Mouse (Mus musculus): ENCODE results near the gene 4933424G06Rik. TPM values are rescaled to one million over a fixed set of nuclear protein-coding genes. Genes with fewer than 3 reads are reported as not detected.
A peak's percentile ranks its signal among the peaks of the same experiment; 100 is the strongest.

Gene 4933424G06Rik
- polyA plus RNA-seq, 1 experiment from 2014 or later, result 0.66 TPM

- no peak overlapping the region for H3K4me2 ChIP-seq
Measured at GRCm38 (mm10) chr1:36718786-36719185, 8.8 kb downstream of the 4933424G06Rik start.

GRCm38 (mm10) chr1:36723146-36724056 is 13.5 kb downstream of the 4933424G06Rik start:
- Histone ChIP-seq H3K4me2 (no peak overlapping the region), H3K36me3 (no peaks in the 10 kb centered on the region), H3K27ac (replicated peaks) (peak overlapping the region; percentile 62; the same call in 1 of the 2 replicates), H3K9ac (no peak overlapping the region), H3K4me3 (no peak overlapping the region), H3K9me3 (no peaks in the 10 kb centered on the region), H3K27me3 (no peaks in the 10 kb centered on the region), H3K4me1 (replicated peaks) (peaks cover 19% of the 10 kb centered on the region)
- peak; percentile 74 for ATAC-seq (ENCODE audit: low read depth)
- WGBS, result 57% methylated on average over 16 of the region's 16 CpGs

More at GRCm38 (mm10) chr1:36718786-36719185, 8.8 kb downstream of the 4933424G06Rik start:
- no peaks in the 10 kb centered on the region for H3K36me3 ChIP-seq
- no peaks in the 10 kb centered on the region for H3K9me3 ChIP-seq
- no peak overlapping the region for H3K27ac ChIP-seq (replicated peaks)
- H3K9ac ChIP-seq, result no peak overlapping the region
- H3K4me3 ChIP-seq, result no peak overlapping the region
- no peak for ATAC-seq (ENCODE audit: low read depth)
- H3K4me1 ChIP-seq (replicated peaks), result peaks cover 10% of the 10 kb centered on the region
- WGBS, result 96% methylated on average over 1 of the region's 1 CpGs
- H3K27me3 ChIP-seq, result no peaks in the 10 kb centered on the region

- Histone ChIP-seq H3K4me2 (no peak overlapping the region), H3K4me3 (no peak overlapping the region), H3K9ac (0 out of 2 replicates have a peak overlapping the region, but pooled peaks have one; percentile 26), H3K27me3 (no peaks in the 10 kb centered on the region), H3K4me1 (replicated peaks) (peaks cover 19% of the 10 kb centered on the region), H3K9me3 (no peaks in the 10 kb centered on the region), H3K27ac (replicated peaks) (peak overlapping the region; percentile 6; the same call in 1 of the 2 replicates), H3K36me3 (no peaks in the 10 kb centered on the region)
- 24% methylated on average over 4 of the region's 4 CpGs for WGBS
- peak; percentile 64 for ATAC-seq (ENCODE audit: low read depth)
Measured at GRCm38 (mm10) chr1:36724057-36724431, 14.1 kb downstream of the 4933424G06Rik start.

- WGBS, result 11% methylated on average over 4 of the region's 4 CpGs
- H3K4me3 ChIP-seq, result no peak overlapping the region
- peaks cover 5% of the 10 kb centered on the region; the same call in 1 of the 2 replicates for H3K27me3 ChIP-seq
- H3K9ac ChIP-seq, result no peak overlapping the region
- no peak overlapping the region for H3K4me2 ChIP-seq
- no peaks in the 10 kb centered on the region for H3K4me1 ChIP-seq (replicated peaks)
- H3K27ac ChIP-seq (replicated peaks), result no peak overlapping the region
- H3K9me3 ChIP-seq, result no peaks in the 10 kb centered on the region
- ATAC-seq (ENCODE audit: low read depth), result peak; percentile 80; the same call in 1 of the 2 replicates
- no peaks in the 10 kb centered on the region for H3K36me3 ChIP-seq
Measured at GRCm38 (mm10) chr1:36737300-36737699, 27.4 kb downstream of the 4933424G06Rik start.

GRCm38 (mm10) chr1:36739231-36739630 is 29.3 kb downstream of the 4933424G06Rik start:
- WGBS, result 72% methylated on average over 5 of the region's 5 CpGs
- Histone ChIP-seq H3K36me3 (no peaks in the 10 kb centered on the region), H3K9ac (no peak overlapping the region), H3K9me3 (no peaks in the 10 kb centered on the region), H3K4me3 (no peak overlapping the region), H3K27me3 (peaks cover 5% of the 10 kb centered on the region; the same call in 1 of the 2 replicates), H3K4me1 (replicated peaks) (peaks cover 4% of the 10 kb centered on the region; the same call in 1 of the 2 replicates), H3K4me2 (no peak overlapping the region), H3K27ac (replicated peaks) (no peak overlapping the region)
- no peak for ATAC-seq (ENCODE audit: low read depth)

- ATAC-seq (ENCODE audit: low read depth), result no peak
- peaks cover 13% of the 10 kb centered on the region; the same call in 1 of the 2 replicates for H3K4me1 ChIP-seq (replicated peaks)
- no peaks in the 10 kb centered on the region for H3K9me3 ChIP-seq
- H3K27ac ChIP-seq (replicated peaks), result no peak overlapping the region
- no peak overlapping the region for H3K4me2 ChIP-seq
- 82% methylated on average over 9 of the region's 9 CpGs for WGBS
- H3K4me3 ChIP-seq, result no peak overlapping the region
- no peaks in the 10 kb centered on the region for H3K36me3 ChIP-seq
- no peak overlapping the region for H3K9ac ChIP-seq
- peaks cover 5% of the 10 kb centered on the region; the same call in 1 of the 2 replicates for H3K27me3 ChIP-seq
Measured at GRCm38 (mm10) chr1:36743046-36743445, 33.1 kb downstream of the 4933424G06Rik start.

GRCm38 (mm10) chr1:36744268-36744944 is 34.5 kb downstream of the 4933424G06Rik start:
- Histone ChIP-seq H3K4me3 (peak overlapping the region; percentile 20), H3K27ac (replicated peaks) (no peak overlapping the region), H3K9ac (no peak overlapping the region), H3K4me2 (peak overlapping the region; percentile 49), H3K36me3 (no peaks in the 10 kb centered on the region), H3K27me3 (peaks cover 5% of the 10 kb centered on the region; the same call in 1 of the 2 replicates), H3K4me1 (replicated peaks) (peaks cover 13% of the 10 kb centered on the region; the same call in 1 of the 2 replicates), H3K9me3 (no peaks in the 10 kb centered on the region)
- ATAC-seq (ENCODE audit: low read depth), result peak; percentile 70
- WGBS, result 20% methylated on average over 17 of the region's 17 CpGs

- no peaks in the 10 kb centered on the region for H3K36me3 ChIP-seq
- no peak for ATAC-seq (ENCODE audit: low read depth)
- H3K27ac ChIP-seq (replicated peaks), result no peak overlapping the region
- no peak overlapping the region for H3K4me2 ChIP-seq
- H3K4me1 ChIP-seq (replicated peaks), result peaks cover 13% of the 10 kb centered on the region; the same call in 1 of the 2 replicates
- H3K9ac ChIP-seq, result no peak overlapping the region
- peaks cover 5% of the 10 kb centered on the region; the same call in 1 of the 2 replicates for H3K27me3 ChIP-seq
- 40% methylated on average over 4 of the region's 4 CpGs for WGBS
- no peak overlapping the region for H3K4me3 ChIP-seq
- no peaks in the 10 kb centered on the region for H3K9me3 ChIP-seq
Measured at GRCm38 (mm10) chr1:36745661-36746060, 35.7 kb downstream of the 4933424G06Rik start.

GRCm38 (mm10) chr1:36746452-36746851 is 36.5 kb downstream of the 4933424G06Rik start:
- 47% methylated on average over 15 of the region's 15 CpGs for WGBS
- Histone ChIP-seq H3K27me3 (no peaks in the 10 kb centered on the region; the same call in 1 of the 2 replicates), H3K9me3 (no peaks in the 10 kb centered on the region), H3K4me1 (replicated peaks) (peaks cover 13% of the 10 kb centered on the region; the same call in 1 of the 2 replicates), H3K4me3 (no peak overlapping the region), H3K27ac (replicated peaks) (no peak overlapping the region), H3K4me2 (no peak overlapping the region), H3K36me3 (no peaks in the 10 kb centered on the region), H3K9ac (no peak overlapping the region)
- no peak for ATAC-seq (ENCODE audit: low read depth)

GRCm38 (mm10) chr1:36753932-36754675 is 44.2 kb downstream of the 4933424G06Rik start:
- no peak for ATAC-seq (ENCODE audit: low read depth)
- no peak overlapping the region for H3K9ac ChIP-seq
- H3K4me3 ChIP-seq, result no peak overlapping the region

GRCm38 (mm10) chr1:36758553-36758952 is 48.6 kb downstream of the 4933424G06Rik start:
- Histone ChIP-seq H3K9me3 (no peaks in the 10 kb centered on the region), H3K9ac (no peak overlapping the region), H3K4me3 (no peak overlapping the region), H3K4me1 (replicated peaks) (no peaks in the 10 kb centered on the region), H3K4me2 (no peak overlapping the region), H3K27ac (replicated peaks) (no peak overlapping the region), H3K36me3 (no peaks in the 10 kb centered on the region), H3K27me3 (no peaks in the 10 kb centered on the region)
- WGBS, result 89% methylated on average over 9 of the region's 9 CpGs
- ATAC-seq (ENCODE audit: low read depth), result no peak

More at GRCm38 (mm10) chr1:36753932-36754675, 44.2 kb downstream of the 4933424G06Rik start:
- H3K27ac ChIP-seq (replicated peaks), result no peak overlapping the region
- H3K36me3 ChIP-seq, result no peaks in the 10 kb centered on the region
- no peaks in the 10 kb centered on the region for H3K9me3 ChIP-seq
- H3K4me1 ChIP-seq (replicated peaks), result no peaks in the 10 kb centered on the region
- no peaks in the 10 kb centered on the region for H3K27me3 ChIP-seq
- no peak overlapping the region for H3K4me2 ChIP-seq
- 82% methylated on average over 6 of the region's 6 CpGs for WGBS
